Mouse (Mus musculus): ENCODE data around the gene Slc40a1.

DNA sequence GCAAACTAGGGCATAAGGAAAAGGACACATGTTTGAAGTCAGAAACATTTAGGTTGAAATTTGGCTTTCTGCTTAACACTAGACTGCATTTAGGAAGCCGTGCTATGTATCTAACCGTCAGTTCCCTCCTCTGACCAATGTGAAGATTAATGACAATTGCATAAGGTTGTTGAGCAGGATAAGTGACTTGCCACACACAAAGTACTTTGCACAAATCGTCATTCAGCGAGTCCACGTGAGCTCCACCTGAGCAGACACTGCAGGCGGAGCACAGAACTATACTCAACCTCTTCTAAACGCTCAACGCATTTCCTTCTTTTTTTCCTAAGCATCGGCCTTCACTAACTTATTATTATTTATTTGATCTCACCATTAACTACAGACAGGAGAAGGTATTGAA lies 39.5 kb downstream of the Slc40a1 start:
- TF ChIP-seq POLR2A (IDR thresholded peaks at IDR 0.05; ENCODE audit: borderline replicate concordance, control insufficient read depth, low read depth, low read length), result no peak
- no peak for TF ChIP-seq CTCF (IDR thresholded peaks at IDR 0.05; ENCODE audit: control insufficient read depth, insufficient read depth, low read length)

All from bone marrow, adult 2 months (tissue).